Mouse (Mus musculus) kidney, embryonic 14.5 days (tissue): ENCODE measurements around the gene Sh3pxd2b. TPM values are rescaled to one million over a fixed set of nuclear protein-coding genes. Genes with fewer than 3 reads are reported as not detected.

Experiments used
- ATAC-seq: fragments of 200-750 bp; cut with Nextera tagmentation; 2 replicates; pipeline ENCODE4 v1.8.0; 2017; ENCODE audit warnings: moderate number of reproducible peaks, mild to moderate bottlenecking, moderate TSS enrichment, moderate library complexity; ENCODE audit not compliant: low FRiP score, low TSS enrichment
- H3K27ac ChIP-seq: fragments of 300-500 bp; sonication (generic); 2 replicates; pipeline ENCODE4 v1.5.1; 2014; ENCODE audit warnings: low read depth, mild to moderate bottlenecking, low read length, moderate library complexity, mixed read lengths
- H3K27me3 ChIP-seq: fragments of 300-500 bp; sonication (generic); 2 replicates; pipeline ENCODE4 v1.6.1; 2014; ENCODE audit warnings: mild to moderate bottlenecking, low read length; ENCODE audit not compliant: control insufficient read depth, insufficient read depth
- H3K36me3 ChIP-seq: fragments of 300-500 bp; sonication (generic); 2 replicates; pipeline ENCODE4 v1.6.1; 2014; ENCODE audit warnings: low read length, mixed read lengths; ENCODE audit not compliant: control insufficient read depth, insufficient read depth
- H3K4me1 ChIP-seq: fragments of 300-500 bp; sonication (generic); 2 replicates; pipeline ENCODE4 v1.6.1; 2014; ENCODE audit warnings: low read length, mixed read lengths; ENCODE audit not compliant: control insufficient read depth, insufficient read depth
- H3K4me2 ChIP-seq: fragments of 300-500 bp; sonication (generic); replicated peaks from 2 replicates; pipeline ENCODE4 v1.6.1; 2014; ENCODE audit warnings: low read depth, mild to moderate bottlenecking, low read length
- H3K4me3 ChIP-seq: fragments of 300-500 bp; sonication (generic); 2 replicates; pipeline ENCODE4 v1.5.1; 2014; ENCODE audit warnings: mild to moderate bottlenecking, low read length
- H3K9ac ChIP-seq: fragments of 300-500 bp; sonication (generic); 2 replicates; pipeline ENCODE4 v1.6.1; 2014; ENCODE audit warnings: low read depth, mild to moderate bottlenecking, low read length, moderate library complexity
- H3K9me3 ChIP-seq: fragments of 300-500 bp; sonication (generic); 2 replicates; pipeline ENCODE4 v1.6.1; 2016; ENCODE audit warnings: low read length; ENCODE audit not compliant: control insufficient read depth
- WGBS: fragments of 180-500 bp; shearing (Covaris S2); extraction: QIAGEN DNeasy Blood & Tissue Kit; methylation state at CpG from one replicate; pipeline ENCODE4 v1.1.7; 2014; 5-methylcytosine and 5-hydroxymethylcytosine counted together
- polyA plus RNA-seq: library from polyadenylated mRNA; unstranded; fragments of >200 nt; fragmentation: Nextera tagmentation; extraction: Ambion mirVana; gene quantifications from 2 replicates; pipeline ENCODE4 v1.2.1, GENCODE M21; 2014

Gene Sh3pxd2b
- polyA plus RNA-seq, 1 experiment from 2014 or later: 25.2 TPM

- Histone ChIP-seq H3K36me3 (peaks cover 11% of the 10 kb centered on the region), H3K27ac (peak overlapping the region; percentile 87; the same call in 1 of the 2 replicates), H3K9ac (peak overlapping the region; percentile 81), H3K4me3 (peak overlapping the region; percentile 68), H3K27me3 (no peaks in the 10 kb centered on the region), H3K9me3 (no peaks in the 10 kb centered on the region), H3K4me2 (peak overlapping the region; percentile 93), H3K4me1 (peaks cover 19% of the 10 kb centered on the region; the same call in 1 of the 2 replicates)
- WGBS: 23% methylated on average over 9 of the region's 9 CpGs
- no peak for ATAC-seq
Measured at GRCm38 (mm10) chr11:32348433-32349283, 1.0 kb downstream of the Sh3pxd2b start.

GRCm38 (mm10) chr11:32349284-32349953 lies 1.8 kb downstream of the Sh3pxd2b start:
- H3K9ac ChIP-seq: 0 out of 2 replicates have a peak overlapping the region, but pooled peaks have one; percentile 8
- 65% methylated on average over 13 of the region's 13 CpGs for WGBS
- peaks cover 11% of the 10 kb centered on the region for H3K36me3 ChIP-seq
- H3K27ac ChIP-seq: no peak overlapping the region
- peak overlapping the region; percentile 68; the same call in 1 of the 2 replicates for H3K4me3 ChIP-seq
- no peaks in the 10 kb centered on the region for H3K27me3 ChIP-seq
- H3K4me2 ChIP-seq: peak overlapping the region; percentile 93; the same call in 1 of the 2 replicates
- no peak for ATAC-seq
- no peaks in the 10 kb centered on the region for H3K9me3 ChIP-seq
- peaks cover 19% of the 10 kb centered on the region; the same call in 1 of the 2 replicates for H3K4me1 ChIP-seq

GRCm38 (mm10) chr11:32352946-32353345 lies 5.3 kb downstream of the Sh3pxd2b start:
- H3K9me3 ChIP-seq: no peaks in the 10 kb centered on the region
- WGBS: 76% methylated on average over 6 of the region's 6 CpGs
- ATAC-seq: no peak
- peaks cover 19% of the 10 kb centered on the region; the same call in 1 of the 2 replicates for H3K4me1 ChIP-seq
- no peak overlapping the region for H3K9ac ChIP-seq
- H3K27me3 ChIP-seq: no peaks in the 10 kb centered on the region
- H3K36me3 ChIP-seq: peaks cover 14% of the 10 kb centered on the region
- H3K4me3 ChIP-seq: no peak overlapping the region
- H3K4me2 ChIP-seq: no peak overlapping the region
- H3K27ac ChIP-seq: no peak overlapping the region

- Histone ChIP-seq H3K36me3 (peaks cover 14% of the 10 kb centered on the region), H3K4me3 (no peak overlapping the region), H3K9me3 (no peaks in the 10 kb centered on the region), H3K27ac (no peak overlapping the region), H3K27me3 (no peaks in the 10 kb centered on the region), H3K4me1 (peaks cover 7% of the 10 kb centered on the region; the same call in 1 of the 2 replicates), H3K4me2 (no peak overlapping the region), H3K9ac (no peak overlapping the region)
- WGBS: 71% methylated on average over 1 of the region's 1 CpGs
- no peak for ATAC-seq
Measured at GRCm38 (mm10) chr11:32355377-32355776, 7.8 kb downstream of the Sh3pxd2b start.

GRCm38 (mm10) chr11:32357686-32358085 lies 10.1 kb downstream of the Sh3pxd2b start:
- H3K4me3 ChIP-seq: no peak overlapping the region
- H3K4me2 ChIP-seq: no peak overlapping the region
- no peaks in the 10 kb centered on the region for H3K27me3 ChIP-seq
- WGBS: 50% methylated on average over 9 of the region's 9 CpGs
- peaks cover 2% of the 10 kb centered on the region; the same call in 1 of the 2 replicates for H3K36me3 ChIP-seq
- no peaks in the 10 kb centered on the region for H3K9me3 ChIP-seq
- peaks cover 7% of the 10 kb centered on the region; the same call in 1 of the 2 replicates for H3K4me1 ChIP-seq
- no peak overlapping the region for H3K27ac ChIP-seq
- no peak overlapping the region for H3K9ac ChIP-seq
- no peak for ATAC-seq

- Histone ChIP-seq H3K9me3 (no peaks in the 10 kb centered on the region), H3K4me2 (no peak overlapping the region), H3K4me1 (peaks cover 13% of the 10 kb centered on the region), H3K27ac (no peak overlapping the region), H3K4me3 (no peak overlapping the region), H3K36me3 (peaks cover 2% of the 10 kb centered on the region; the same call in 1 of the 2 replicates), H3K9ac (no peak overlapping the region), H3K27me3 (no peaks in the 10 kb centered on the region)
- 74% methylated on average over 6 of the region's 6 CpGs for WGBS
- ATAC-seq: no peak
Measured at GRCm38 (mm10) chr11:32358399-32358798, 10.8 kb downstream of the Sh3pxd2b start.

- no peak for ATAC-seq
- peaks cover 2% of the 10 kb centered on the region; the same call in 1 of the 2 replicates for H3K36me3 ChIP-seq
- no peak overlapping the region for H3K4me2 ChIP-seq
- H3K4me1 ChIP-seq: peaks cover 21% of the 10 kb centered on the region
- no peaks in the 10 kb centered on the region for H3K9me3 ChIP-seq
- H3K27ac ChIP-seq: no peak overlapping the region
- WGBS: 91% methylated on average over 4 of the region's 4 CpGs
- no peaks in the 10 kb centered on the region for H3K27me3 ChIP-seq
- no peak overlapping the region for H3K4me3 ChIP-seq
- H3K9ac ChIP-seq: no peak overlapping the region
Measured at GRCm38 (mm10) chr11:32359566-32359965, 11.9 kb downstream of the Sh3pxd2b start.

- H3K36me3 ChIP-seq: peaks cover 2% of the 10 kb centered on the region; the same call in 1 of the 2 replicates
- no peaks in the 10 kb centered on the region for H3K9me3 ChIP-seq
- no peak overlapping the region for H3K9ac ChIP-seq
- ATAC-seq: no peak
- H3K27ac ChIP-seq: no peak overlapping the region
- WGBS: 95% methylated on average over 9 of the region's 9 CpGs
- H3K4me1 ChIP-seq: peaks cover 21% of the 10 kb centered on the region
- H3K27me3 ChIP-seq: no peaks in the 10 kb centered on the region
- no peak overlapping the region for H3K4me3 ChIP-seq
- H3K4me2 ChIP-seq: no peak overlapping the region
Measured at GRCm38 (mm10) chr11:32361774-32362173, 14.2 kb downstream of the Sh3pxd2b start.
